Mouse (Mus musculus): Measurements from ENCODE around the gene Ttll1.
A peak's percentile ranks its signal among the peaks of the same experiment; 100 is the strongest.

Gene Ttll1

DNA sequence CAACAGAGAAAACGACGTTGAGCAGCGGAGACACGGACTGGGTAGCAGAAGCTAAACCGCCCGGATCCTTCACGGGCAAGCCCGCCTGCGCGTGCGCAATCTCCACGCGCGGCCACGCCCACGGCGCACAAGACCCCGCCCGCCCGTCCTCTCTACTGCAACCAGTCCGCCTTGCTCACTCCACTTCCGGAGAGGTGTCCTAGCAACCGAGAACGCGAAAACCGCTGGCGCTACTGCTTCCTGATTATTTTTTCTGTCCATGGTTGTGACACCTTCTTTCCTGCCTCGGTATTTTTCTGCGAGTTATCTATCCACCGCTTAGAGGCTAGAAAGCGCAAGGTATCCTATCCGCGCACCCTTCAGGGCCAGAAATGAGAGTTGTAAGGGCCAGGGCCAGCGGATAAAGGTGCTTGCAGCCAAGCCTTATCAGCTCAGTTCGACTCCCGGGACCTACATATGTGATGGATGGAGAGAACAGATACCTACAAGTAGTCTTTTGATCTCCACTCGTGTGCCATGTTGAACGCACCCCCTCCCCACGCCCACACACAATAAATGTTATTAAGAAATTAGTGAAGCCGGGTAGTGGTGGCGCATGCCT, at the start of gene Ttll1:
Gene Ttll1 (minus strand): TSS at position 89 of the 601 bp plus-strand sequence.
- peak; percentile 94 for DNase-seq (ENCODE audit: low spot score)

DNA sequence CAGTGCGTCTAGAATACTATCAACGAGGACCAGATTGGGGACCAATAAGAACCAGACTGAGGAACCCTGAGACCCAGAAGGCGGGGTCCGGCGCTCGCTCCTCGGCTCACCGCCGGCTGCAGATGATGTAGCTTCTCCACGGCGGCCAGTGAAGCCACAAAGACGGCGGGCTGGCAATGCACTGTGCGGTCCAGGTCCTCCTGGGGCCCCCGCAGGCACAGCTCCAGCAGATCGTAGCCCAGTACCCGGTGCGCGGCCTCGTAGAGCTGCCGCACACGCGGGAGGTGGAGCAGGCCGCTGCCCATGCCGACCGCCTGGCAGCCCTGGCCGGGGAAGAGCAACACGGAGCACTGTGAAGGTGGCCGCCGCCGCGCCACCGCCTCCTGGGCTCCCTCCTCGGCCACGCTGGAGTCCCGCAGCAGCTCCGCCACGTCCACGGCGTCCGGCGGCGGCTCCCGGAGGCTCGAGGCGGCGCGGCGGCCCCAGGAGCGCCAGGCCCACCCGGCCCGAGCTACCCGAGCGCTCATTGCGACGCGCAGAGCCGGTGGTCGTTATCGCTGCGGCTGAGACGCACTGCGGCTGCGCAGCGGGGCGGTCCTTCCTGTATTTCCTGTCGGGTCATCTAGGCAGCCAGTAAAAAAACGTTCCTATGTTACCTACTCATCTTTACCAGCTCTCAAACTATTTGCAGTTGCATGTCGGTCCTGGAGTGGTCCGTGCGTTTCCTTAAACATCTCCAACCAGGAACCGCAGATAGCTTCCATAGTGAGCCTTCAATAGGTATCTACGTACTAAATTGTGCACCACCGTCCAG, 44.7 kb upstream of the Ttll1 start:
- DNase-seq (ENCODE audit: low spot score) = peak; percentile 89

DNA sequence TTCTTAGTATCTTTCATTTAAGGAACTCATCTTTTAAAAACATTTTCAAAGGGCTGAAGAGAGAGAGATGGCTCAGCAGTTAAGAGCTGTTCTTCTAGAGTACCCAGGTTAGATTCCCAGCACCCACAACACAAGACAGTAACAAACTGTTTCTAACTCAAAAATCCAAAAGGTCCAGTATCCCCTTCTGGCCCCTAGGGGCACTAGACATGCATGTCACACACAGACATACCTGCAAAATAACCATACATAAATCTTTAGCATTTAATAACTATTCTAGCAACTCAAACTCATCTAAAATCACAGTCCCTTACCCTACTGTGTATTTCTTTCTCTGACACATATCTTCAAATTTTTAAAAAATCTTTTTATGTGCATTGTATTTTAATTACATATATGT, 43.1 kb upstream of the Ttll1 start:
- DNase-seq (ENCODE audit: low spot score) = no peak

DNA sequence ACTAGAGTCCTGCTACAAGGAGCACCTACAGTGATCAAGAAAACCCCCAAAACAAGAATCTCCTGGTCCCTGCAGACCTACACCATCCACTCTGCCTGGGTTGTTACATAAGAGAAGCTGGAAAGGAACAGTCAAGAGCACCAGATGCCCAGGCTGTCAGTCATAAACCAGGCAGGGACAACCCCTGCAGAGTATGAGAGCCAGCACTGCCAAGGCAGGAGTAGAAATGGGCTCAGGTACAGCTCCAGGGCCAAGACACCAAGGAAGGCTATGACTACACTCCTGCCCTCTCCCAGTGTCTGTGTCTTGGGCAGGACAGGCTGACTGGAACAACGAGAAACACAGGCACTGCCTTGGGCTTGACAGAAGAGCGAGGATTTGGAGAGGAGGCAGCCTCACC, 39.4 kb upstream of the Ttll1 start:
- no peak for DNase-seq (ENCODE audit: low spot score)

DNA sequence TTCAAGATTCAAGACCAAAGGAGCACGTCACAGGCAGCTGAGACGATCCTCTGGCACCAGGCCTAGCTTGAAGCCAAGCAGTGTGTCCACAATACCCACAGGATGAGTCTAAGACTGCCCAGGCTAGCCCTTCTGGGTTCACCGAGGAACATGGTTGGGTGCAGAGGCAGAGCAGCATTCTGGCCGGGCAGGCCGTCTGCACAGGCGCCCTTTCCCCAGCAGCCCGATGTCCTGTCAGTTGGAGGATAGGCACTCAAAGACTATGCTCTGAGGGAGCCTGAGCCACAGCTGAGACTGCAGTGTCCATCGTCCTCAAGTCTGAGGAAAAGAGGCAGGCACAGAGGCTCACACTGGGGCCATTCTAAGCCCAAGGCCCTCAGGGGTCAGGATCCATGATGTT, 36.5 kb upstream of the Ttll1 start:
- DNase-seq (ENCODE audit: low spot score) = no peak

DNA sequence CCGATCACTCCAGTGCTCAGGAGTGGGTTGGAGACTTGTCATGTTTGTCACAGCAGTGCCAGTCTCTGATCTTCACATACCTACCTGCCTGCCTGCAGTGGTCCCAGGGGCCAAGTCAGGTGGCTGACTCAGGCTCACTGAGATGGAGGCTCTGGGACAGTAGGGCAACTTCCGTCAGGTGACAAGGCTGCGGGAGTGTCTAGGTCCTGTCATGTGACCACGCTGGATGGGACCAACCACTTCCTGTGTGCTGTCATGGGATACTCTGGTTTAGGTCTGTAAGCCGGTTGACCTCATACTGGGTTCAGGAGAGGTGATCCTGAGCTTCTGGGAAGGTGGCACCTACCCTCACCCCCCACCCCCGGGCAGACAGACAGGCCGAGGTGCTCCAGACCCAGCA, 35.3 kb upstream of the Ttll1 start:
- no peak for DNase-seq (ENCODE audit: low spot score)

DNA sequence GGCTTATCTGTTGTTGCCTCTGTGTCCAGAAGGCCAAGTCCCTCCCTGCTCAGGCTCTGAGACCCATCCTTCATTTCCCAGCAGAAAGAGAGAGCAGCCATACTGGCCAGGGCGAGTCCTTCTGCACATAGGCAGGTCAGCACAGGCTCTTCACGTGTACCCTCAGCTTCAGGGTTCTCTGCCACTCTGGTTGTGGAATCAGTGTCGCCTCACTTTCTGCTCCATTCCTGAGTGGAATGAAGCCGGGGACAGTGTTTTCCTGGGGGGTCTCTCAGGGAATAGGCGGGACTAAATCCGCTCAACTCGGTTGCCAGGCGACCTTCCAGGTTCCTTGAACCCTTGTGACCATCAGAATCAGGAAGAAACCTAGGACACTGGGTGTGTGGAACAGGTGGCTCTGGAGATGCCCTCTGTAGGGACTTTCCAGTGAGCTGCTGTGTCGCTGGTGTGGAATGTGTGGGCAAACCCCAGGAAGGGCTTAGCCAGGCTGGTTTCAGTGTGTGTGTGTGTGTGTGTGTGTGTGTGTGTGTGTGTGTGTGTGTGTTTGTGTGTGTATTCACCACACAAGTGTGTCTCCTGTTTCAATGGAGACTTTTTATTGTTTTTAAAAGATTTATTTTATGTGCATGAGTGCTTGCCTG, 31.1 kb upstream of the Ttll1 start:
- DNase-seq (ENCODE audit: low spot score) = no peak

DNA sequence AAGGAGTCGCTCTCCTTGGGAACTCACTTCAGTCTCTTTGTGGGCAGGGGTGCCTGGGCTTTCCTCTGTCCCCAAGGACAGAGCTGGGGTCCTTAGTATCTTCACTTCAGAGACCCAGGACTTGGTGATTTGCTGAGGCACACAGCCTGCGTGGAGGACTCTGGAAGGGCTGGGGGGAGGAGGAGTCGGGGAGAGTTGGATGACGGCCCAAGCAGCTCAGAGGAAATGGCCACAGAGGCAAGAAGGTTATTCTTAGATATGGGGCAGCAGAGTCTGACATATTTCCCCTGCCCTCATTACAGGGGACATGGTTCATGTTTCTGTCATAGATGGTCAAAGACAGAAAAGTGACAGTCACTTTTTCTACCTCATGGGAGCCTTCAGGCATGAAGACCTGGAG, 29.2 kb upstream of the Ttll1 start:
- no peak for DNase-seq (ENCODE audit: low spot score)

DNA sequence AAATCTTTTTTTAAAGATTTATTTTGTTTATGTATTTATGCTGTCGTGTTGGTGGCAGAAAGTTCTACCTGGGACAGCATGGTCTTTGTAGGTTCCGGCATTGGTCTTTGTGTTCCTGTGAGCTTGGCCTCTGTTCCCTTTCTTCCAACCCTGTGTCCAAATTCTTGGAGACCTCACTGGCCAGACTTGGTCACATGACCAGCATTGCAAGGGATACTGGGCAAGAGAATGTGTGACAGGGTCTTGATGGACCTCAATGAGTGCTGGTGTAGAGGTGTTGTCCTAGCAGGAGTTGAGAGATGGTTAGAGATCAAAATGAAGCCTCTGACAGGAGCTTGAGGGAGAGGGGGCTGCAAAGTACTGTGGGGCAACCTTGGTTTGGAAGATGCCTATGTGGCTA, 28.2 kb upstream of the Ttll1 start:
- DNase-seq (ENCODE audit: low spot score) = no peak

DNA sequence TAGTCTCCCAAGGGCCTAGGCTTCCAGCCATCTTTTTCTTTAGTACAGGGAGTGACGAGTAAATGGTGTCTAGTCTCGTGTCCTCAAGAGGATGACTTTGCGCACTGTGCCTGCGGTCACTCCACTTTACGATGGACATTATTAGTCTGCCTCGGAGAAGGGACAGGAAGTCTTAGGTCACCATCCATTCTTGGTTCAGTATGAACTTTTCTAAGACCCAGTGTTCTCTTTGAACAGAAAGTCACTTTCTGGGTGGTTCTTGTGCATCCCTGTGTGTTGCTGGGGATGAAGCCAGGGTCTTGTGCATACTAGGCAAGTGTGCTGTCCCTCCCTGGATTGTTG, 25.2 kb upstream of the Ttll1 start:
- no peak for DNase-seq (ENCODE audit: low spot score)

DNA sequence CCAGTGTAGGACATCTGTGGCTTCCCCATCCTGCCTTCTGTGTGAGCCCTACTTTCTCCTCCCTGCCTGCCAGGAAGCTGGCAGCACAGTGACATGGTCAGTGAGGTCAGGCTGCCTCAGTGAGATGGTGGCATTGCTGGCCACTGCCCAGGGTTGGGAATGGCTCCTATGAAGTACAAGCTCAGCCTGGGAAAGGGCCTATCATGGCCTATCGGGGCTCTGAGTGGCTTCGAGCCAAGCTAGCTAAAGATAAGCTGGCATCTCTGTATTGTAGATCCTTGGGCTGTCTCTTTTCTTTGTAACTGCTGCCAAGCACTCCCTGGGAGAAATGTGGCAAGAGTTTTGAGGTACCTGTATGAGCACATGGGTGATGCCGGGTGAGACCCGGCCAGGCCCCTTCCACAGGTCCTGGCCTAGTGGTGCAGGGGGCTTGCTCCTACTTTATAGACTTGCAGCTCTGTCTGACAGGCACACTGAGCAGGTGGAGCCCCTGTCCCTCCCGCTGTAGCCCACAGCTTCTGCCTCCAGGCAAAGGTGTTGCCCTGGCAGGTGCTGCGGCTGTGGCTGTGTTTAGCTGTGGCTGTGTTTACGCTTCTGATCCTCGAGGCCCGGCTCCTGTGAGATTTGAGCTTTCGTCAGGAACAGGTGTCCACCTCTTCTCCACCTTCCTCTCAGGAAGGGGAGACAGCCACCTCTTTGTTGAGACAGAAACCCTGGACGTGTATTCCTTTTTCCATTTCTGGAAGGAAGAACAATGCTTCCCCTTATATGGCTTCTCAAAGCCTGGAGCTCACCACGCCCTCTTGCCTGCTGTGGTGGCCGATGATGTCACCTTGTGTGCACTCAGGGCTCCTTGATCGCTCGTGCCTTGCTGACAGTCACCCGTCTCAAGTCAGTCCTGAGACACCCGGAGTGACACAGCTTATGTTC, 24.5 kb upstream of the Ttll1 start:
- DNase-seq (ENCODE audit: low spot score) = no peak

DNA sequence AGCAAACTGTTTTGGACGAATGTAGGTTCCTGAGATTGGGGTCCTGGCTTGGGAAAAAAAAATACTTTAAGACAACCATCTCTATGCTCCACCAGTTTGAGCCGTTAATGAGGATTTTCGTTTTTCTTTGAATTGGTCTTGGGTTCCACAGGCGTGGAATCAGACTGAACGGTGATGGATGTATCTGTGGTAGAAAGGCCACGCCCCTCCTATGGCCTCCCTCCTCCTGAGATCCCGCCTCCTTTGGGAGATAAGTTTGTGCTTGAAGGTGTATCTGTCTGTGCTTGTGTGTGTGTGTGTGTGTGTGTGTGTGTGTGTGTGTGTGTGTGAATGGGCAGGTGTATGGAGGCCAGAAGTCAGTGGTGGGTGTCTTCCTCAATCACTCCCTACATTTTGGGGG, 21.9 kb upstream of the Ttll1 start:
- no peak for DNase-seq (ENCODE audit: low spot score)

DNA sequence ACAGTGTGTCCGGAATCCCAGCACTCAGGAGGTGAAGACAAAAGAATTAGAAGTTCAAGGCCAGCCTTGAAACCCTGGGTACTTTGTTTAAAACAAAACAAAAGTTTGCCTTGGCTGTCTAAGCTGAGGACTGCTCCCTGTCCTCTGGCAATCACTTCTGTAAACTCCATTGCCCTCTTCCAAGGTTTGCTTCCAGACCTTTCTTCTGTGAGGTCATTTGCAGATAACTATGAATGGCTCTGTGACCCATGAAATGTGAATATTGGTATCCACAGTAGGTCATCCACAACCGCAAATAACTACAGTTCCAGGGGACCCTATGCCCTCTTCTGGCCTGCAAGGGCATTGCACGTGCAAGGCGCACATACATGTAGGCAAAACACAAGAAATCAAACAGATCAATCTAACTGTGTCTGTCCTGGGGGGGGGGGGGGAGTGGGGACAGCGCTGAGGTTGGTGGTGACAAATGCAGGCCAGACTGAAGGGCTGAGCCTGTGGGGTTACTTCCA, 21.3 kb upstream of the Ttll1 start:
- DNase-seq (ENCODE audit: low spot score) = no peak

DNA sequence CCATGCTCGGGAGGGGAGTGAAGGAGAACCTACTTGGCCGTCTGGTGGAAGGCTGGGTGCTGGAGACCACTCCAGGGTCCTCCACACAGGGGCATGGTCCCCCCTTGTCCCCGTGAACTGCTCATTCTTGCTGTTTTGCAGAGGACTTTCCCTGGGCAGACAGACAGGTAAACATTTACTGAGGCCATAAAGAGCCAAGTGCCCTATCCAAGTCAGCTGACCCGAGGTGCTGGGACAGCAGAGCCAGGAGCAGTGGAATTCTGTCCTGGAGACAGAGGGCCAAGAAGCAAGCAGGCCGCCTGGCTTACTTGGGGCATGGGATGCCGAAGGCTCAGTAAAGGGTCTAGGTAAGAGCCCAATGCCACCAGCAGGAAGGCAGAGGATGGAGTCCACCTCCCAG, 20.0 kb upstream of the Ttll1 start:
- peak; percentile 51 for DNase-seq (ENCODE audit: low spot score)

DNA sequence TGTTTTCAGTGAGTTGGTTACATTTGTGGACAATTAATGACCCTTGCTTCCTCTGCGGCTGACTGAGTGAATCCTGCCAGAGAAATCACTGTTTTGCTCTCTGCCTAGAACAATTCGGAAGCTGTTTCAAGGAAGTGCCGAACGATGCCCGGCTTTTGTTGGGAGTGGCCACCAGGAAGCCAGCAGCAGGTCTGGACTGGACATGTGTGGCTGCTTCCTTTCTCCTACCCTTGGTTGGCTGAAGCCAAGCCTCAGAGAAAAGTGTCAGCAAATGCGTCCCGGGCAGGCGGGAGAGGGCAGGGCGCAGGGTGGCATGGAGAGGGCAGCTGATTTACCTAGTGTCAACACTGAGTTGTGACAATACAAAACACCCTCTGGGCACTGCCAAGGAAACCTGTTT, 19.5 kb upstream of the Ttll1 start:
- DNase-seq (ENCODE audit: low spot score) = no peak

DNA sequence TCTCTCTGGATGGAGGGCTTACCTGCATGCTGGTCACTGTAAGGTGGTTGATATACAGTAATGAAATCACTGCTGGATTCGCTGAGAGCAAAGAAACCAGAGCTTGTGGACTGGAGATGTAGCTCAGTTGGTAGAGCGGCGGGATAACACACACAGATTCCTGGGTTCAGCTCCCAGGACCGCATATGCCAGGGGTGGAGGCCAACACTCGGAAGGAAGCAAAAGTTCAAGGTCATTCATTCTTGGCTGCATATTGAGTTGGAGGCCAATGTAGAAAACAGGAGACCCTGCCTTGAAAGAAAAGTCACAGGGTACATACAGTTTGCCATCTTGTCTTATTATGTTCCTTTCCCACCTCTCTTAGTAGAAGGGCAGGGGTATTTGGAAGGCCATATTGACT, 19.1 kb upstream of the Ttll1 start:
- no peak for DNase-seq (ENCODE audit: low spot score)

DNA sequence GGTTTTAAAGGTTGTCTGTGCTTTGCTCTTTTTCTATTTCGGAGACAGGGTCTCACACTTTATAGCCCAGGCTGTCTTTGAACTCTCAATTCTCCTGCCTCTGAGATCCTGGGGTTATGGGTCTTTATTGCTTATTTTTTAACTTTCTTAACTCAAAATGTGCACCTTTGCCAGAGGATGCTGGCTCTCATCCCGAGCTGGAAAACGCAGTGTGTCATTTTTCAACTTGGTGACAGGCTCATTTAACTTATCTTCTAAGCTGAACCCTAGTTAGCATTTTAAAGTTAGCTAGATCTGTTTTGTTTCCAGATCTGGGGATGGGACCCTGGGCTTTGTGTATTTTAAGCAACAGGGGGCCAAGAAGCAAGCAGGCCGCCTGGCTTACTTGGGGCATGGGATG, 18.2 kb upstream of the Ttll1 start:
- no peak for DNase-seq (ENCODE audit: low spot score)

DNA sequence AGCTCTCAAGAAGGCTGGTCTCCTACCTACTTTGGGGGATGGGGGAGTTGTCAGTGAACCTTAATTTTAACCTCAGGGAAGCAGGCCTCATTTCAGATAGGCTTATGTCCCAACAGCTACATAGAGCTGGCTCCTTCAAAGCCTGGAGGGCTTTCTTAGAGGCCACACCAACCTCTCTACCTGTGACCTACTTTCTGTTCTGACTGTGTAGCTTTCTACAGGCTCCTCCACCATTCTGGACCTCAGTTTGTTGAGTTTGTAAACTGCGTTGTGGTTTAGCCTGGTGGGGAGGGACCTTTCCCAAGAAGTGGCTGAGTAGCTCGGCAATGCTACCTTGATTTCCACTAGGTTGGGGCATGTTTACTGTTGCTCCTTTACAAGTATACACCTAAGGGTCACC, 17.1 kb upstream of the Ttll1 start:
- DNase-seq (ENCODE audit: low spot score) = no peak

DNA sequence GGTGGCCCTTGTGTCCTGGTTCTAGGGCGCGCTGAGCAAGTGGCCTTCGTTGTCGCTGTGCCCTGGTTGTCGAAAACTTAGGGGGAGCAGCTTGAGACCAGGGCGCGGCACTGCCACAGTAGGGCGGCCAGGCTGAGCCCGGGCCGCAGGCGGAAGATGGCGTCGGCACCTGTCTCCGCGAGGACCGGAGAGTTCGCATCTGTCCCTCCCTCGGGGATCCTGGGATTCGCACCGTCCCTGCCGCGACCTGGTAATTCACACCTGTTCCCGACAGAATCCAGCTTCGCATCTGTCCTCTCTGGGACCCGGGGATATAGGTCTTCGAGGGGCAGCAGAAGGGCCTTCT, 16.4 kb upstream of the Ttll1 start:
- DNase-seq (ENCODE audit: low spot score) = no peak

DNA sequence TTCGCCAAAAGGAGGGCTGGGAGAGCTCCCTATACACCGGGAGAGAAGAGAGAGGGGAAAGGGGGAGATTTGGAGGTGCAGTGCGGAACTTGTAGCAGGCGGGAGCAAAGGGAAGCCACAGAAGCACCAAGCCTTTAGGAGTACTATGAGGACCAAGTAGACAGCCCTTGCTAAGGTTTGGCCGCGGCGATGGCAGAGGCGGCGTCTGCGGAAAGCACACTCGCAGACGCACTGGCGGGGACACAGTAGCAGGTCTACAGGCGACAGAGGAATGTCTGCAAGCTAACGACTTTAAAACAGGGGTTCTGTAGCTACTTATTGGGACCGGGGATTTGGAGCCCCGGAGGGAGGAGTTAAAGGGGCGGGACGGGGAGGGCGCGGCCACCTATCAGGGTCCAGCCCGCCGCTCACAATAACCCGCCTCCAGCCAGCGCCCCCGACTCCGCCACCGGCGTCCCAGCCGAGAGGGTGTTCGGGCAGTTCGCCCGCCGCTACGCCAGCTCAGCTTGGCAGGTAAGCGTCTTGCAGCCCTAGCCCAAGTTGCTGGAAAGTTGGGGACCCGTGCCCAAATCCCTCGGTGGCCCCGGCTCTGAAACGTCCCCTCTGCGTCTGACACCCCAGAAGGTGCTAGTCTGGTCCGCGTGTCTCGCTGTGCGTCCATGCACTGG, 15.9 kb upstream of the Ttll1 start, which contains the start of gene Bik:
Gene Bik (plus strand): TSS at position 439 of the 668 bp plus-strand sequence.
- DNase-seq (ENCODE audit: low spot score) = peak; percentile 83

DNA sequence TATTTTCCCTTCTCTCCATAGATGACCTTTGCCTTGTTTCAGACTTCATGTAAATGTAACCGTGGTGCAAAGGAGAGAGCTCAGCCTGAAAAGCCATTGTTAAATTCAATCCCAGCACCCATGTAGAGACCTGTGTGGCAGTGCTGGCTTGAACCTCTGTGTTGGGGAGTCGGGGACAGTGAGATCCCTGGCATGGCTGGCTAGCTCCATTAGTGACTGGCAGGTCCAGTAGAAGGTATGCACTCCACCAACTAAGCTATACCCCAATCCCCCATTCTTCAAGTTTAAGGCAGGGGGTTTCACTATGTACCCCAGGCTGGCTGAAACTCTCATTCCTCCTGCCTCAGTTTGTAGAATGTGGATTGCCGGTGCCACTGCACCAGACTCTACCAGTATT, 13.6 kb upstream of the Ttll1 start:
- DNase-seq (ENCODE audit: low spot score) = no peak
